Mouse (Mus musculus) CH12F3 (cell line): Measurements from ENCODE around the gene Bicc1.

Source experiments
- in situ Hi-C: fragments of 300-500 bp; cut with MboI; formaldehyde crosslinking; loops from 2 replicates; pipeline ENCODE4 v1.14.3; 2020; ENCODE audit warnings: low sequenced_read_pairs

The Bicc1 gene

GRCm38 (mm10) chr10:71160449-71160848 lies 949 bp upstream of the Bicc1 start:
- in situ Hi-C loops: no loop called here

GRCm38 (mm10) chr10:71158940-71159675 lies 392 bp downstream of the Bicc1 start:
- in situ Hi-C loops: no loop called here

- in situ Hi-C loops: no loop called here
These were observed 2.9 kb downstream of the Bicc1 start for GRCm38 (mm10) chr10:71156569-71156968.

GRCm38 (mm10) chr10:71153610-71154009 lies 5.9 kb downstream of the Bicc1 start:
- in situ Hi-C loops: no loop called here

GRCm38 (mm10) chr10:71153138-71153537 lies 6.4 kb downstream of the Bicc1 start:
- in situ Hi-C loops: no loop called here

- in situ Hi-C loops: no loop called here
These were observed 9.0 kb downstream of the Bicc1 start for GRCm38 (mm10) chr10:71150486-71150885.

- in situ Hi-C loops: no loop called here
These were observed 10.4 kb downstream of the Bicc1 start for GRCm38 (mm10) chr10:71148951-71149603.

- in situ Hi-C loops: no loop called here
These were observed 11.3 kb downstream of the Bicc1 start for GRCm38 (mm10) chr10:71148226-71148625.

GRCm38 (mm10) chr10:71146681-71147615 lies 12.6 kb downstream of the Bicc1 start:
- in situ Hi-C loops: no loop called here

GRCm38 (mm10) chr10:71145801-71146200 lies 13.7 kb downstream of the Bicc1 start:
- in situ Hi-C loops: no loop called here

- in situ Hi-C loops: no loop called here
These were observed 15.3 kb downstream of the Bicc1 start for GRCm38 (mm10) chr10:71144191-71144590.

GRCm38 (mm10) chr10:71142568-71142967 lies 16.9 kb downstream of the Bicc1 start:
- in situ Hi-C loops: no loop called here

GRCm38 (mm10) chr10:71140281-71140845 lies 19.1 kb downstream of the Bicc1 start:
- in situ Hi-C loops: no loop called here

GRCm38 (mm10) chr10:71138852-71139197 lies 20.7 kb downstream of the Bicc1 start:
- in situ Hi-C loops: no loop called here

GRCm38 (mm10) chr10:71138132-71138851 lies 21.2 kb downstream of the Bicc1 start:
- in situ Hi-C loops: no loop called here

GRCm38 (mm10) chr10:71137606-71138005 lies 21.9 kb downstream of the Bicc1 start:
- in situ Hi-C loops: no loop called here

- in situ Hi-C loops: no loop called here
These were observed 28.2 kb downstream of the Bicc1 start for GRCm38 (mm10) chr10:71131333-71131732.

GRCm38 (mm10) chr10:71130261-71130660 lies 29.2 kb downstream of the Bicc1 start:
- in situ Hi-C loops: no loop called here

- in situ Hi-C loops: no loop called here
These were observed 31.6 kb downstream of the Bicc1 start for GRCm38 (mm10) chr10:71127951-71128331.

GRCm38 (mm10) chr10:71127278-71127950 lies 32.1 kb downstream of the Bicc1 start:
- in situ Hi-C loops: no loop called here
